Mouse (Mus musculus) G1E (cell line): ENCODE results near the gene Ghrhr. TPM values are rescaled to one million over a fixed set of nuclear protein-coding genes. Genes with fewer than 3 reads are reported as not detected.

Source experiments
- ATAC-seq: 2 replicates; pipeline ENCODE4 v1.8.0; 2016; ENCODE audit warnings: mild to moderate bottlenecking; ENCODE audit not compliant: insufficient number of reproducible peaks, poor library complexity, low FRiP score, severe bottlenecking; ENCODE audit errors: extremely low read depth
- DNase-seq: peaks from one replicate; pipeline ENCODE4 v3.0.0; 2012; ENCODE audit warnings: low spot score
- H3K27me3 ChIP-seq: 2 replicates; pipeline ENCODE4 v1.6.1; 2012; ENCODE audit warnings: mild to moderate bottlenecking, low read length, inconsistent platforms; ENCODE audit not compliant: insufficient read depth
- H3K36me3 ChIP-seq: replicated peaks from 2 replicates; pipeline ENCODE3; 2012; ENCODE audit warnings: mild to moderate bottlenecking, inconsistent platforms
- H3K4me1 ChIP-seq: 2 replicates; pipeline ENCODE4 v1.6.1; 2012; ENCODE audit warnings: low read depth, low read length, inconsistent platforms, mixed read lengths; ENCODE audit not compliant: insufficient read depth
- H3K4me3 ChIP-seq: 2 replicates; pipeline ENCODE4 v1.5.1; 2012; ENCODE audit warnings: low read depth, mild to moderate bottlenecking, inconsistent platforms, low read length, moderate library complexity, mixed read lengths
- H3K9me3 ChIP-seq: replicated peaks from 2 replicates; pipeline ENCODE4 v1.6.1; 2012; ENCODE audit warnings: inconsistent platforms
- CTCF ChIP-seq: IDR thresholded peaks from 2 replicates; pipeline ENCODE4 v1.5.1; 2012; ENCODE audit warnings: low read depth, low read length, inconsistent platforms, mixed read lengths
- GATA1 ChIP-seq: IDR thresholded peaks from 2 replicates; pipeline ENCODE4 v1.6.1; 2012; ENCODE audit warnings: borderline replicate concordance, low read length, inconsistent platforms, mixed read lengths
- GATA2 ChIP-seq: IDR thresholded peaks from 2 replicates; pipeline ENCODE4 v1.6.1; 2012; ENCODE audit warnings: low read depth, low read length, inconsistent platforms, borderline replicate concordance
- POLR2AphosphoS5 ChIP-seq: IDR thresholded peaks from 2 replicates; pipeline ENCODE4 v1.6.1; 2012; ENCODE audit warnings: low read depth, low read length, inconsistent platforms; ENCODE audit not compliant: insufficient replicate concordance
- TAL1 ChIP-seq: conservative IDR thresholded peaks from 2 replicates; pipeline ENCODE4 v1.6.1; 2012; ENCODE audit warnings: low read depth, low read length, inconsistent platforms, mixed read lengths
- polyA plus RNA-seq: library from polyadenylated mRNA; stranded (reverse); fragments of >175 nt; gene quantifications from 2 replicates; pipeline ENCODE4 v1.2.3, GENCODE M21; 2012
- total RNA-seq, 2 experiments: library from RNA; stranded (forward) in 1 of 2; stranded (reverse) in 1 of 2; fragments of 200-1000 nt in 1 of 2; fragments of >200 nt in 1 of 2; fragmentation: Nextera tagmentation in 1 of 2; gene quantifications; 2 replicates each; pipeline ENCODE4 v1.2.3; 2014 to 2017

The Ghrhr gene
- total and polyA plus RNA-seq, 3 experiments: 0.11 TPM; not detected in 2

- ATAC-seq: no peak
- TF ChIP-seq TAL1 (no peak), GATA2 (no peak), POLR2AphosphoS5 (no peak), CTCF (no peak), GATA1 (no peak)
- Histone ChIP-seq H3K9me3 (no peaks in the 10 kb centered on the region), H3K27me3 (no peaks in the 10 kb centered on the region; the same call in 1 of the 2 replicates), H3K4me3 (no peak overlapping the region), H3K36me3 (no peaks in the 10 kb centered on the region), H3K4me1 (no peaks in the 10 kb centered on the region)
- no peak for DNase-seq
Observed at GRCm38 (mm10) chr6:55351712-55352111, 24.4 kb upstream of the Ghrhr start.

GRCm38 (mm10) chr6:55353711-55354445 lies 22.2 kb upstream of the Ghrhr start:
- ATAC-seq (no peak), DNase-seq (no peak)
- TF ChIP-seq GATA2 (no peak), TAL1 (no peak), GATA1 (no peak), CTCF (no peak), POLR2AphosphoS5 (no peak)
- no peaks in the 10 kb centered on the region for H3K4me1 ChIP-seq
- no peaks in the 10 kb centered on the region; the same call in 1 of the 2 replicates for H3K27me3 ChIP-seq
- no peak overlapping the region for H3K4me3 ChIP-seq
- H3K36me3 ChIP-seq: no peaks in the 10 kb centered on the region
- no peaks in the 10 kb centered on the region for H3K9me3 ChIP-seq

GRCm38 (mm10) chr6:55354456-55355117 lies 21.5 kb upstream of the Ghrhr start:
- Histone ChIP-seq H3K4me1 (no peaks in the 10 kb centered on the region), H3K27me3 (no peaks in the 10 kb centered on the region; the same call in 1 of the 2 replicates)
- DNase-seq: no peak

GRCm38 (mm10) chr6:55355575-55355974 lies 20.5 kb upstream of the Ghrhr start:
- TF ChIP-seq GATA2: no peak
- TF ChIP-seq CTCF: no peak
- TF ChIP-seq GATA1: no peak
- TF ChIP-seq POLR2AphosphoS5: no peak
- no peak for TF ChIP-seq TAL1
- Histone ChIP-seq H3K4me3 (no peak overlapping the region), H3K27me3 (no peaks in the 10 kb centered on the region; the same call in 1 of the 2 replicates), H3K4me1 (no peaks in the 10 kb centered on the region), H3K36me3 (no peaks in the 10 kb centered on the region), H3K9me3 (no peaks in the 10 kb centered on the region)
- DNase-seq: no peak
- ATAC-seq: no peak

More at GRCm38 (mm10) chr6:55354456-55355117, 21.5 kb upstream of the Ghrhr start:
- Histone ChIP-seq H3K36me3 (no peaks in the 10 kb centered on the region), H3K9me3 (no peaks in the 10 kb centered on the region), H3K4me3 (no peak overlapping the region)
- no peak for TF ChIP-seq POLR2AphosphoS5
- no peak for TF ChIP-seq TAL1
- TF ChIP-seq CTCF: no peak
- TF ChIP-seq GATA2: no peak
- TF ChIP-seq GATA1: no peak
- ATAC-seq: no peak

GRCm38 (mm10) chr6:55356017-55356703 lies 19.9 kb upstream of the Ghrhr start:
- Histone ChIP-seq H3K4me1 (no peaks in the 10 kb centered on the region), H3K27me3 (no peaks in the 10 kb centered on the region; the same call in 1 of the 2 replicates), H3K9me3 (no peaks in the 10 kb centered on the region), H3K4me3 (no peak overlapping the region), H3K36me3 (no peaks in the 10 kb centered on the region)
- ATAC-seq (no peak), DNase-seq (no peak)
- no peak for TF ChIP-seq TAL1
- no peak for TF ChIP-seq CTCF
- TF ChIP-seq GATA1: no peak
- no peak for TF ChIP-seq GATA2
- no peak for TF ChIP-seq POLR2AphosphoS5
